Comparison of ENCODE assay signal across 22 mouse cellular contexts in genomic region chr19:56102454-56103080, GRCm38 (mm10).
A peak's percentile ranks its signal among the peaks of the same experiment; 100 is the strongest.
DNase-seq lines count a peak whose midpoint lies in the region; ATAC-seq and TF ChIP-seq lines count a peak whose summit lies in the region.
"Had no signal": no experiment of that assay in that cellular context is flagged by ENCODE, and none has a peak within 500 bp of the region (broad histone marks: within the 10 kb centered on the region; RNA-seq: fewer than 3 reads in every experiment).

No protein-coding gene starts in this region.

- H3K36me3 ChIP-seq in limb, embryonic 13.5 days, result no peaks in the 10 kb centered on the region
- H3K36me3 ChIP-seq: forebrain, embryonic 12.5 days; hindbrain, embryonic 12.5 days; liver, embryonic 13.5 days had no signal

- peak overlapping the region; percentile 31; the same call in 1 of the 2 replicates for H3K27ac ChIP-seq in embryonic fibroblast, embryonic 13.5 days (ENCODE audit: insufficient read depth, low read length)
- H3K27ac ChIP-seq in limb, embryonic 13.5 days, result no peak overlapping the region; the same call in 1 of the 2 replicates
- H3K27ac ChIP-seq: forebrain, embryonic 12.5 days; hindbrain, embryonic 12.5 days; liver, embryonic 13.5 days had no signal

- 34% methylated on average over 7 of the region's 7 CpGs for WGBS in limb, embryonic 13.5 days

- 0 out of 2 replicates have a peak, but pooled peaks have one; percentile 6 for ATAC-seq in limb, embryonic 13.5 days (ENCODE audit: low FRiP score, low read depth)
- no peak for ATAC-seq in megakaryocyte, adult 5-6 weeks (ENCODE audit: poor library complexity, severe bottlenecking)
- ATAC-seq: Patski had no signal

- TF ChIP-seq CTCF in embryonic fibroblast, embryonic 13.5 days (IDR thresholded peaks at IDR 0.05; ENCODE audit: borderline replicate concordance, insufficient read depth, low read length), result no peak

- no peak overlapping the region for H3K4me3 ChIP-seq in embryonic fibroblast, embryonic 13.5 days (ENCODE audit: insufficient read depth, low read length)
- no peak overlapping the region for H3K4me3 ChIP-seq in limb, embryonic 13.5 days
- H3K4me3 ChIP-seq: forebrain, embryonic 12.5 days; hindbrain, embryonic 12.5 days; liver, embryonic 13.5 days had no signal

- DNase-seq in NIH3T3 (ENCODE audit: low read depth) (peak; percentile 64), adipocyte (ENCODE audit: low spot score) (peak; percentile 36)
- no peak for DNase-seq in spleen, postnatal 10 days (ENCODE audit: low spot score in 2 of 2)
- no peak for DNase-seq in adrenal gland, postnatal 25 days
- DNase-seq in ovary, postnatal 36 days (ENCODE audit: low spot score), result no peak
- DNase-seq: adrenal gland, postnatal 10 days; cerebellum, adult 18-20 months; cerebellum, postnatal 36 days; gastrocnemius, postnatal 25 days; kidney, adult 9 months; kidney, postnatal 25 days; left cerebral cortex, postnatal 4 days; liver, embryonic 13.5 days; right cerebral cortex, postnatal 4 days; thymus, adult 2 months had no signal

- peaks cover 7% of the 10 kb centered on the region for H3K9me3 ChIP-seq in limb, embryonic 13.5 days
- H3K9me3 ChIP-seq: forebrain, embryonic 12.5 days; hindbrain, embryonic 12.5 days had no signal

- peaks cover 17% of the 10 kb centered on the region; the same call in 1 of the 2 replicates for H3K27me3 ChIP-seq in limb, embryonic 13.5 days
- H3K27me3 ChIP-seq: liver, embryonic 13.5 days; Patski had no signal

- H3K9ac ChIP-seq in limb, embryonic 13.5 days, result no peak overlapping the region
- H3K9ac ChIP-seq: forebrain, embryonic 12.5 days; hindbrain, embryonic 12.5 days; liver, embryonic 13.5 days had no signal

- no peak for TF ChIP-seq POLR2A in embryonic fibroblast, embryonic 13.5 days (IDR thresholded peaks at IDR 0.05; ENCODE audit: low read depth, low read length)

- no peak overlapping the region for H3K4me2 ChIP-seq in limb, embryonic 13.5 days (replicated peaks)
- H3K4me2 ChIP-seq: forebrain, embryonic 12.5 days; hindbrain, embryonic 12.5 days; liver, embryonic 13.5 days; midbrain, embryonic 11.5 days had no signal

- peaks cover 6% of the 10 kb centered on the region; the same call in 1 of the 2 replicates for H3K4me1 ChIP-seq in embryonic fibroblast, embryonic 13.5 days (ENCODE audit: control insufficient read depth, insufficient read depth, low read length)
- H3K4me1 ChIP-seq in limb, embryonic 13.5 days, result peaks cover 62% of the 10 kb centered on the region
- H3K4me1 ChIP-seq: liver, embryonic 13.5 days had no signal

Comparison
In these comparisons a context has a peak if more than half of its experiments do, and no peak if none do; other contexts are left out.
1. DNase-seq: peak in NIH3T3 (single experiment) and adipocyte (single experiment); none in spleen, postnatal 10 days (0 of 2), adrenal gland, postnatal 25 days (single experiment) and ovary, postnatal 36 days (single experiment).